Mouse (Mus musculus): ENCODE measurements around the gene Cpa5. TPM values are rescaled to one million over a fixed set of nuclear protein-coding genes. Genes with fewer than 3 reads are reported as not detected.
A peak's percentile ranks its signal among the peaks of the same experiment; 100 is the strongest.

Gene Cpa5
- polyA plus RNA-seq, 1 experiment from 2014 or later: 0.14 TPM

- no peaks in the 10 kb centered on the region for H3K27me3 ChIP-seq
- no peak for ATAC-seq (ENCODE audit: insufficient number of reproducible peaks, insufficient read depth, low FRiP score, low TSS enrichment, low read depth)
- H3K4me2 ChIP-seq: no peak overlapping the region
- 70% methylated on average over 11 of the region's 11 CpGs for WGBS
- no peaks in the 10 kb centered on the region for H3K36me3 ChIP-seq
- no peaks in the 10 kb centered on the region for H3K9me3 ChIP-seq
- H3K9ac ChIP-seq (replicated peaks): no peak overlapping the region
- H3K4me3 ChIP-seq (replicated peaks): no peak overlapping the region
- peaks cover 76% of the 10 kb centered on the region for H3K4me1 ChIP-seq (replicated peaks)
- peak overlapping the region; percentile 13; the same call in 1 of the 2 replicates for H3K27ac ChIP-seq
These were observed 39.0 kb downstream of the Cpa5 start for GRCm38 (mm10) chr6:30649651-30650296.

- Histone ChIP-seq H3K4me3 (replicated peaks) (no peak overlapping the region), H3K36me3 (peaks cover 14% of the 10 kb centered on the region; the same call in 1 of the 2 replicates), H3K27me3 (no peaks in the 10 kb centered on the region), H3K27ac (peak overlapping the region; percentile 89), H3K4me1 (replicated peaks) (peaks cover 88% of the 10 kb centered on the region), H3K9ac (replicated peaks) (no peak overlapping the region), H3K4me2 (no peak overlapping the region), H3K9me3 (no peaks in the 10 kb centered on the region)
- WGBS: 35% methylated on average over 9 of the region's 9 CpGs
- no peak for ATAC-seq (ENCODE audit: insufficient number of reproducible peaks, insufficient read depth, low FRiP score, low TSS enrichment, low read depth)
These were observed 41.8 kb downstream of the Cpa5 start for GRCm38 (mm10) chr6:30652425-30653188.

GRCm38 (mm10) chr6:30653518-30653917 lies 42.7 kb downstream of the Cpa5 start:
- Histone ChIP-seq H3K9ac (replicated peaks) (no peak overlapping the region), H3K27ac (peak overlapping the region; percentile 89), H3K4me1 (replicated peaks) (peaks cover 82% of the 10 kb centered on the region), H3K4me2 (no peak overlapping the region), H3K27me3 (no peaks in the 10 kb centered on the region), H3K4me3 (replicated peaks) (no peak overlapping the region), H3K9me3 (no peaks in the 10 kb centered on the region), H3K36me3 (peaks cover 19% of the 10 kb centered on the region)
- no peak for ATAC-seq (ENCODE audit: insufficient number of reproducible peaks, insufficient read depth, low FRiP score, low TSS enrichment, low read depth)
- WGBS: 54% methylated on average over 6 of the region's 6 CpGs

GRCm38 (mm10) chr6:30654402-30654859 lies 43.6 kb downstream of the Cpa5 start:
- H3K4me3 ChIP-seq (replicated peaks): no peak overlapping the region
- H3K4me2 ChIP-seq: no peak overlapping the region
- no peaks in the 10 kb centered on the region for H3K27me3 ChIP-seq
- ATAC-seq (ENCODE audit: insufficient number of reproducible peaks, insufficient read depth, low FRiP score, low TSS enrichment, low read depth): no peak
- H3K27ac ChIP-seq: peak overlapping the region; percentile 89
- H3K9ac ChIP-seq (replicated peaks): peak overlapping the region; percentile 18; the same call in 1 of the 2 replicates
- 34% methylated on average over 6 of the region's 6 CpGs for WGBS
- peaks cover 21% of the 10 kb centered on the region for H3K36me3 ChIP-seq
- H3K9me3 ChIP-seq: no peaks in the 10 kb centered on the region
- peaks cover 73% of the 10 kb centered on the region for H3K4me1 ChIP-seq (replicated peaks)

- Histone ChIP-seq H3K9me3 (no peaks in the 10 kb centered on the region), H3K27me3 (no peaks in the 10 kb centered on the region), H3K4me3 (replicated peaks) (no peak overlapping the region), H3K4me1 (replicated peaks) (peaks cover 68% of the 10 kb centered on the region), H3K4me2 (no peak overlapping the region), H3K27ac (peak overlapping the region; percentile 89), H3K9ac (replicated peaks) (0 out of 2 replicates have a peak overlapping the region, but pooled peaks have one; percentile 18), H3K36me3 (peaks cover 21% of the 10 kb centered on the region)
- WGBS: 59% methylated on average over 3 of the region's 3 CpGs
- no peak for ATAC-seq (ENCODE audit: insufficient number of reproducible peaks, insufficient read depth, low FRiP score, low TSS enrichment, low read depth)
These were observed 44.1 kb downstream of the Cpa5 start for GRCm38 (mm10) chr6:30654932-30655331.

GRCm38 (mm10) chr6:30657279-30657678 lies 46.5 kb downstream of the Cpa5 start:
- no peak overlapping the region for H3K9ac ChIP-seq (replicated peaks)
- H3K27ac ChIP-seq: peak overlapping the region; percentile 89
- ATAC-seq (ENCODE audit: insufficient number of reproducible peaks, insufficient read depth, low FRiP score, low TSS enrichment, low read depth): no peak
- no peak overlapping the region for H3K4me2 ChIP-seq
- H3K9me3 ChIP-seq: no peaks in the 10 kb centered on the region
- no peak overlapping the region for H3K4me3 ChIP-seq (replicated peaks)
- WGBS: 91% methylated on average over 12 of the region's 12 CpGs
- H3K36me3 ChIP-seq: peaks cover 29% of the 10 kb centered on the region
- no peaks in the 10 kb centered on the region for H3K27me3 ChIP-seq
- peaks cover 65% of the 10 kb centered on the region for H3K4me1 ChIP-seq (replicated peaks)

GRCm38 (mm10) chr6:30658619-30659018 lies 47.8 kb downstream of the Cpa5 start:
- H3K27ac ChIP-seq: no peak overlapping the region
- peaks cover 54% of the 10 kb centered on the region for H3K4me1 ChIP-seq (replicated peaks)

GRCm38 (mm10) chr6:30664776-30665175 lies 54.0 kb downstream of the Cpa5 start:
- Histone ChIP-seq H3K27me3 (no peaks in the 10 kb centered on the region), H3K27ac (peak overlapping the region; percentile 75), H3K36me3 (peaks cover 8% of the 10 kb centered on the region; the same call in 1 of the 2 replicates), H3K9me3 (no peaks in the 10 kb centered on the region), H3K4me2 (no peak overlapping the region), H3K4me1 (replicated peaks) (peaks cover 67% of the 10 kb centered on the region), H3K4me3 (replicated peaks) (no peak overlapping the region), H3K9ac (replicated peaks) (no peak overlapping the region)
- no peak for ATAC-seq (ENCODE audit: insufficient number of reproducible peaks, insufficient read depth, low FRiP score, low TSS enrichment, low read depth)
- 68% methylated on average over 6 of the region's 6 CpGs for WGBS

More at GRCm38 (mm10) chr6:30658619-30659018, 47.8 kb downstream of the Cpa5 start:
- Histone ChIP-seq H3K4me2 (no peak overlapping the region), H3K9ac (replicated peaks) (no peak overlapping the region), H3K27me3 (no peaks in the 10 kb centered on the region), H3K36me3 (peaks cover 29% of the 10 kb centered on the region), H3K9me3 (no peaks in the 10 kb centered on the region), H3K4me3 (replicated peaks) (no peak overlapping the region)
- no peak for ATAC-seq (ENCODE audit: insufficient number of reproducible peaks, insufficient read depth, low FRiP score, low TSS enrichment, low read depth)
- WGBS: 76% methylated on average over 9 of the region's 9 CpGs

GRCm38 (mm10) chr6:30665296-30665695 lies 54.5 kb downstream of the Cpa5 start:
- peaks cover 70% of the 10 kb centered on the region for H3K4me1 ChIP-seq (replicated peaks)
- no peaks in the 10 kb centered on the region for H3K27me3 ChIP-seq
- H3K9ac ChIP-seq (replicated peaks): no peak overlapping the region

GRCm38 (mm10) chr6:30666043-30666442 lies 55.2 kb downstream of the Cpa5 start:
- no peak for ATAC-seq (ENCODE audit: insufficient number of reproducible peaks, insufficient read depth, low FRiP score, low TSS enrichment, low read depth)
- Histone ChIP-seq H3K4me2 (no peak overlapping the region), H3K9me3 (no peaks in the 10 kb centered on the region), H3K4me1 (replicated peaks) (peaks cover 67% of the 10 kb centered on the region), H3K4me3 (replicated peaks) (no peak overlapping the region), H3K27me3 (no peaks in the 10 kb centered on the region), H3K27ac (peak overlapping the region; percentile 41; the same call in 1 of the 2 replicates), H3K9ac (replicated peaks) (no peak overlapping the region), H3K36me3 (no peaks in the 10 kb centered on the region)
- 27% methylated on average over 6 of the region's 6 CpGs for WGBS

More at GRCm38 (mm10) chr6:30665296-30665695, 54.5 kb downstream of the Cpa5 start:
- Histone ChIP-seq H3K36me3 (peaks cover 5% of the 10 kb centered on the region; the same call in 1 of the 2 replicates), H3K4me2 (no peak overlapping the region), H3K4me3 (replicated peaks) (no peak overlapping the region), H3K9me3 (no peaks in the 10 kb centered on the region), H3K27ac (peak overlapping the region; percentile 75)
- ATAC-seq (ENCODE audit: insufficient number of reproducible peaks, insufficient read depth, low FRiP score, low TSS enrichment, low read depth): no peak
- 40% methylated on average over 4 of the region's 4 CpGs for WGBS

GRCm38 (mm10) chr6:30667585-30667984 lies 56.8 kb downstream of the Cpa5 start:
- Histone ChIP-seq H3K9ac (replicated peaks) (no peak overlapping the region), H3K27ac (peak overlapping the region; percentile 87), H3K27me3 (no peaks in the 10 kb centered on the region), H3K4me1 (replicated peaks) (peaks cover 68% of the 10 kb centered on the region), H3K4me3 (replicated peaks) (no peak overlapping the region), H3K36me3 (no peaks in the 10 kb centered on the region), H3K4me2 (no peak overlapping the region), H3K9me3 (no peaks in the 10 kb centered on the region)
- 33% methylated on average over 5 of the region's 5 CpGs for WGBS
- ATAC-seq (ENCODE audit: insufficient number of reproducible peaks, insufficient read depth, low FRiP score, low TSS enrichment, low read depth): no peak
